Mouse (Mus musculus) stomach, postnatal 0 days (tissue): ENCODE results near the gene Zfp92. TPM values are rescaled to one million over a fixed set of nuclear protein-coding genes. Genes with fewer than 3 reads are reported as not detected.
"Not testable (repeated sequence)": the region's sequence is repeated elsewhere in the genome, so short reads cannot be mapped to it uniquely, and the experiment has no call there.

Source experiments
- ATAC-seq: fragments of 200-750 bp; cut with Nextera tagmentation; 2 replicates; pipeline ENCODE4 v1.8.0; 2017; ENCODE audit not compliant: low FRiP score, low TSS enrichment
- DNase-seq: peaks from one replicate; pipeline ENCODE4 v3.0.0-alpha.2; 2016; ENCODE audit warnings: low spot score
- H3K27ac ChIP-seq: fragments of 300-500 bp; sonication (generic); replicated peaks from 2 replicates; pipeline ENCODE4 v1.5.1; 2014; ENCODE audit warnings: mild to moderate bottlenecking, control low read depth
- H3K27me3 ChIP-seq: fragments of 300-500 bp; sonication (generic); 2 replicates; pipeline ENCODE4 v1.6.1; 2014; ENCODE audit warnings: low read length; ENCODE audit not compliant: control insufficient read depth, insufficient read depth
- H3K36me3 ChIP-seq: fragments of 300-500 bp; sonication (generic); 2 replicates; pipeline ENCODE4 v1.6.1; 2014; ENCODE audit warnings: low read length, mixed read lengths; ENCODE audit not compliant: control insufficient read depth, insufficient read depth
- H3K4me1 ChIP-seq: fragments of 300-500 bp; sonication (generic); replicated peaks from 2 replicates; pipeline ENCODE4 v1.6.1; 2014; ENCODE audit warnings: antibody characterized with exemption; ENCODE audit not compliant: control insufficient read depth, insufficient read depth
- H3K4me2 ChIP-seq: fragments of 300-500 bp; sonication (generic); replicated peaks from 2 replicates; pipeline ENCODE4 v1.6.1; 2014; ENCODE audit warnings: low read depth, mild to moderate bottlenecking, control low read depth, moderate library complexity
- H3K4me3 ChIP-seq: fragments of 300-500 bp; sonication (generic); 2 replicates; pipeline ENCODE4 v1.5.1; 2014; ENCODE audit warnings: low read depth, low read length, control low read depth
- H3K9ac ChIP-seq: fragments of 300-500 bp; sonication (generic); 2 replicates; pipeline ENCODE4 v1.6.1; 2014; ENCODE audit warnings: mild to moderate bottlenecking, low read length, control low read depth, mixed read lengths
- H3K9me3 ChIP-seq: fragments of 300-500 bp; sonication (generic); 2 replicates; pipeline ENCODE4 v1.6.1; 2016; ENCODE audit warnings: low read length; ENCODE audit not compliant: control insufficient read depth
- CTCF ChIP-seq: IDR thresholded peaks from 2 replicates; pipeline ENCODE4 v1.5.1; 2016; ENCODE audit warnings: antibody characterized with exemption, low read depth, mild to moderate bottlenecking, moderate library complexity
- EP300 ChIP-seq: optimal IDR thresholded peaks from 2 replicates; pipeline ENCODE3; 2016; ENCODE audit warnings: antibody characterized with exemption
- WGBS: fragments of 180-500 bp; shearing (Covaris S2); extraction: QIAGEN DNeasy Blood & Tissue Kit; methylation state at CpG from one replicate; pipeline ENCODE4 v1.1.7; 2014; 5-methylcytosine and 5-hydroxymethylcytosine counted together
- polyA plus RNA-seq: library from polyadenylated mRNA; unstranded; fragments of >200 nt; fragmentation: Nextera tagmentation; extraction: Ambion mirVana; gene quantifications from 2 replicates; pipeline ENCODE4 v1.2.1, GENCODE M21; 2015

Gene Zfp92
- polyA plus RNA-seq, result 0.10 TPM in 2 replicates

DNA sequence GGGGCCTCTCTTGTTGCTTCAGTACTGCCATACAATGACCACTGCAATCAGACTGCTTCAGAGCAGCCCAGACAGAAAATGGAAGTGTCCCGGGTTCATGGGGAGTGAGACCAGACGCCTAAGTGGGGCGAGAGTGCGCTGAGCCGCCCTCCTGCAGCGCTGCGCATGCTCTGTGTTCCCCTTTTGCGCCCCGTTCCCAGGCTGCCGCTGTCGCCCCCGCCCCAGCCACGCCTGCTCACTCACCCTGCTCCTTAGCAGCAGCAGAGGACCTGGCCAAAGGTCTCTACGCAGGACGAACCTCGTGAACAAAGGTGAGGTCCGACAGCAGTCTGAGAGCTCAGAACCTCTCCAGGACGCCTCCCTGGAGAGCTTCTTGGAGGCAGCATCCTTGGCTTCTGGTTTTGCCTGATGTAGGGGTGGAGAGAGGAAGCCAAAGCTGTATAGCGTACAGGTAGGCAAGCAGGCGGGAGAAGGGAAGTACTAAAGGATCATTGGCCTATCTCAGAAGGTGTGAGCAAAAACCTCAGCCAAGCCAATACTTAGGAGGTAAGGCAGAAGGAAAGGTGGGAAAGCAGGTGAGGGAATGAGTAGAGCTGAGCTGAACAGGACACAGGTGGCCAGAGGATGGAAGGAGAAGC is at the start of gene Zfp92:
Gene Zfp92 (plus strand): TSS at position 217 of the 638 bp plus-strand sequence.
- DNase-seq (no peak), ATAC-seq (no peak)
- Histone ChIP-seq H3K27me3 (no peaks in the 10 kb centered on the region), H3K4me2 (peak within 1 kb of the TSS; percentile 41), H3K4me1 (no peaks in the 10 kb centered on the region), H3K36me3 (no peaks in the 10 kb centered on the region), H3K9me3 (no peaks in the 10 kb centered on the region), H3K27ac (no peak within 1 kb of the TSS), H3K4me3 (peak within 1 kb of the TSS; percentile 17; the same call in 1 of the 2 replicates), H3K9ac (no peak within 1 kb of the TSS)
- 22% methylated on average over 19 of the region's 20 CpGs for WGBS
- TF ChIP-seq EP300 (no peak), CTCF (no peak)

DNA sequence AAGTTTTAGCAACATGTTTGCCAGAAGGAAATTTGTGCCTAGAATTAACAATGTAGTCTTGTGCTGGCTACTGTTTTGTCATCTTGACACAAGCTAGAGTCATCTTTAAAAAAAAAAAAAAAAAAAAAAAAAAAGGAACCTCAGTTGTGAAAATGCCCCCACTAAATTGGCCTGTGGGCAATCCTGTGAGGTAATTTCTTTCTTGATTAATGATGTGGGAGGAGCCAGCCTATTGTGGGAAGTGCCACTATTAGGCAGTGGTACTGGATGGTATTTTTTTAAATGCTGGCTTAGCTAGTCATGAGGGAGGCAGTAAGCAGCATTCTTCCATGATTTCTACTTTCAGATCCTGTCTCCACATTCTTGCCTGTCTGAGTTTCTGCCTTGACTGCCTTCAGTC is 47.6 kb upstream of the Zfp92 start:
- no peak overlapping the region for H3K27ac ChIP-seq
- ATAC-seq, result no peak
- TF ChIP-seq CTCF (no peak), EP300 (no peak)

DNA sequence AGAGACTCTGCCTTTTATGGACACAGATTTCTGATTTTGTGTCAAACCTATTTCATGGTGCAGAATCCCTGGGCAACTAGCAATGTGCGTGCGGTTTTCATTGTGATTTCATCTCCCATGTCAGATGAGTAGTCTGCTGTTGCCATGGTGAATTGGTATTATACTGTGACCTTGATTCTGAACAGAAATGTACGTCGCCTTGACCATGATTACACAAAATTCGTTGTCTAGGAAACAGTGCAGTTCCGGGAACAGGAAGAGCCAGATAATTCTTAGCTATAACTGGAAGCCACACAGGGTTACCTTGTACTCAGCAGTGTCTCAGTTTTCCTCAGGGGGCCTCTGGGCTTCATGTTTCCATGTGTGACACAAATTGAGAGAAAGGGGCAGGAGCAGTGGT is 26.5 kb upstream of the Zfp92 start:
- no peaks in the 10 kb centered on the region for H3K4me1 ChIP-seq
- H3K4me2 ChIP-seq, result no peak overlapping the region
- no peaks in the 10 kb centered on the region for H3K36me3 ChIP-seq
- no peak for ATAC-seq
- no peak overlapping the region for H3K27ac ChIP-seq
- 59% methylated on average over 6 of the region's 6 CpGs for WGBS
- H3K9me3 ChIP-seq, result no peaks in the 10 kb centered on the region
- H3K9ac ChIP-seq, result no peak overlapping the region
- TF ChIP-seq CTCF (no peak), EP300 (no peak)
- no peak for DNase-seq
- H3K4me3 ChIP-seq, result no peak overlapping the region
- no peaks in the 10 kb centered on the region for H3K27me3 ChIP-seq

More for the DNA sequence above, 47.6 kb upstream of the Zfp92 start:
- DNase-seq, result no peak
- no peaks in the 10 kb centered on the region for H3K9me3 ChIP-seq
- no peak overlapping the region for H3K4me3 ChIP-seq
- H3K27me3 ChIP-seq, result no peaks in the 10 kb centered on the region
- no peaks in the 10 kb centered on the region for H3K36me3 ChIP-seq
- no peaks in the 10 kb centered on the region for H3K4me1 ChIP-seq
- no peak overlapping the region for H3K9ac ChIP-seq
- H3K4me2 ChIP-seq, result no peak overlapping the region

DNA sequence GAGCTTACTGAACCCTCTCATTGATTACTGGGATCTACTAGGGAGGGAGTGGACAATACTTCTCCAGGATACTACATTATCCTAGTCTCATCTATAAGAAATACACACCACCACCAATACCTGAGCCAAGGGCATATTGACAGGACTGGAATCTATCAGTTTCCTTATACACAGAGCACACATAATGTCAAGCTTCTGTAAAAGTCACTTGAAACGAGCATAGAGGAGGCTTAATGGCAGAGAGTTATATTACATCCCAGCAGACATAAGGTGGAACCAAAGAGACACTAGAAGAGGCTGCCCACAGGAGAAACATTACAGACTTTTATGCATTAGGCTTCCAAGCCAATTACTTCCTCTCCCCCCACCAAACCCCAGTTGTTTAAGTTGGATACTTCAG is 26.0 kb upstream of the Zfp92 start:
- no peak for DNase-seq
- H3K4me3 ChIP-seq, result no peak overlapping the region
- no peak overlapping the region for H3K27ac ChIP-seq
- H3K4me2 ChIP-seq, result no peak overlapping the region
- H3K36me3 ChIP-seq, result no peaks in the 10 kb centered on the region
- TF ChIP-seq CTCF, result no peak
- TF ChIP-seq EP300, result no peak
- WGBS, result 12% methylated on average over 1 of the region's 1 CpGs
- ATAC-seq, result no peak
- no peak overlapping the region for H3K9ac ChIP-seq
- H3K4me1 ChIP-seq, result no peaks in the 10 kb centered on the region
- no peaks in the 10 kb centered on the region for H3K27me3 ChIP-seq
- no peaks in the 10 kb centered on the region for H3K9me3 ChIP-seq

DNA sequence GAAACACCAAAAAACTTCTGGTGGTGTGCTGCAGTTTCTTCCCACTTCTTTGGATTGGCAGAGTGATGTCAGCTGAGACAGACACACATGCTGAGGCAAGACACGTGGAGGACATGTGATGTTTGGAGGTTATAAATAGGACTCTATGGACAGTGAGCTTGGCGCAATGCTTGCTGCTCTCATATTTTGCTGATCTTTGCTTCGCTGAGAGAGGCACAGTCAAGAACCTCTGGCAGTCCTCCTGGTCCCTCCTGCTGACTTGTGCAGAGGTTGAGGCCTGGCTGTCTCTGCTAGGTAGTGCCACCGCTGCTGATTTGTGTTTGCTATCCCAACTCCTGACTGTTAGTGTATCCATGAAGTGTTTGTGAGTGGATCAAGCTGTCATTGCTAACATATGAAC is 19.4 kb upstream of the Zfp92 start:
- Histone ChIP-seq H3K9me3 (no peaks in the 10 kb centered on the region), H3K9ac (no peak overlapping the region), H3K4me3 (no peak overlapping the region), H3K27me3 (no peaks in the 10 kb centered on the region), H3K4me1 (no peaks in the 10 kb centered on the region), H3K27ac (no peak overlapping the region), H3K4me2 (no peak overlapping the region), H3K36me3 (no peaks in the 10 kb centered on the region)
- DNase-seq (no peak), ATAC-seq (no peak)
- 80% methylated on average over 4 of the region's 4 CpGs for WGBS
- TF ChIP-seq CTCF, result no peak
- TF ChIP-seq EP300, result no peak

DNA sequence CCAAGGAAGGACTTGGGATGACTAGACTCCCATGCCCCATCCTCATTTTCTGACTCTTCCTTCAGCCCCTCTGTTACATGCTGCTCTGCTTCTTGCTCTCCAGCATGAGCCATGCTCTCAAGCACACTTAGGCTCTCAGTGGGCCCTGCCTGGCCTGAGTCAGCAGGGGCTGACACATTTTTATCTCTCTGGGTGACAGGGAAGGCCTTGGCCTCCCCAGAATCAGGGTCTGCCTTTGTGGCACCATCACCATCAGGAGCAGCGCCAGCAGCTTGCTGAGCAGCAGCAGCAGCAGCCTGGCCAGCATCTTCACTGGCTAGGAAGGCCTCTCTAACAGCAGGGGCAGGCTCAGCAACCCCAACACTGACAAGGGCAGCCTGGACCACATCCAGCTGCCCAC is 14.4 kb upstream of the Zfp92 start:
- TF ChIP-seq EP300 (no peak), CTCF (no peak)
- no peak overlapping the region for H3K9ac ChIP-seq
- no peak overlapping the region for H3K27ac ChIP-seq
- WGBS, result 94% methylated on average over 1 of the region's 1 CpGs
- no peak overlapping the region for H3K4me3 ChIP-seq
- no peak overlapping the region for H3K4me2 ChIP-seq
- H3K27me3 ChIP-seq, result no peaks in the 10 kb centered on the region
- H3K36me3 ChIP-seq, result no peaks in the 10 kb centered on the region
- H3K4me1 ChIP-seq, result no peaks in the 10 kb centered on the region
- no peak for ATAC-seq
- no peaks in the 10 kb centered on the region for H3K9me3 ChIP-seq
- no peak for DNase-seq

DNA sequence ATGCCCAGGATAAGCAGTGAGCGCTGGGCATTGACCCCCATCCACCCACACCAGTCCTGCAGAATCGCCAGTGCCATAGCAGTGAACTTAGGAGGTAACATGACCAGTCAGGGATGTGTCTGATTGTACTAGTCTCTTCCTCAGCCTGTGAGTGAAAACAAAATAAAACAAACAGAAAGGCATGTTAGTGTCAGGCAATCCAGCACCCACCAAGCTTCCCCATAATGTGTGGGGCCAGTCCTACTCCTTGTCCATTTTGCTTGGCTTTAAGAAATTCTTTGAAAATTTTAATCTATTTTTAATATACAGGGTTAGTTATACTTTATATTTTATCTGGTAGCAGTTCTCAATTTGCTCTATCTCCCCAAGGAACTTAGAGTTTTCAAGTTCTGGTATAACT is 12.3 kb upstream of the Zfp92 start, which contains the start of gene Gm18336:
Gene Gm18336 (minus strand): TSS at position 101 of the 400 bp plus-strand sequence.
- not testable (repeated sequence) for H3K9ac ChIP-seq, H3K27ac ChIP-seq, H3K36me3 ChIP-seq, H3K9me3 ChIP-seq, H3K4me3 ChIP-seq, H3K4me2 ChIP-seq, H3K4me1 ChIP-seq, H3K27me3 ChIP-seq, ATAC-seq, DNase-seq
- 75% methylated on average over 1 of the region's 2 CpGs for WGBS
